Mouse (Mus musculus) embryonic facial prominence, embryonic 11.5 days (tissue): Measurements from ENCODE around the gene Retreg3. TPM values are rescaled to one million over a fixed set of nuclear protein-coding genes. Genes with fewer than 3 reads are reported as not detected.

Experiments
- ATAC-seq: fragments of 200-750 bp; cut with Nextera tagmentation; replicated peaks from 2 replicates; pipeline ENCODE4 v1.8.0; 2017; ENCODE audit warnings: low read depth; ENCODE audit not compliant: insufficient number of reproducible peaks, low FRiP score, low TSS enrichment
- DNase-seq: peaks from one replicate; pipeline ENCODE4 v3.0.0-alpha.2; 2015; ENCODE audit warnings: low spot score
- H3K27ac ChIP-seq: fragments of 300-500 bp; sonication (generic); replicated peaks from 2 replicates; pipeline ENCODE4 v1.5.1; 2014; ENCODE audit warnings: mild to moderate bottlenecking, low read depth, low read length, control low read depth
- H3K27me3 ChIP-seq: fragments of 300-500 bp; sonication (generic); 2 replicates; pipeline ENCODE4 v1.6.1; 2014; ENCODE audit warnings: mild to moderate bottlenecking, low read length, moderate library complexity, mixed read lengths; ENCODE audit not compliant: control insufficient read depth, insufficient read depth
- H3K36me3 ChIP-seq: fragments of 300-500 bp; sonication (generic); replicated peaks from 2 replicates; pipeline ENCODE4 v1.6.1; 2014; ENCODE audit warnings: low read depth, mild to moderate bottlenecking, low read length, moderate library complexity, mixed read lengths; ENCODE audit not compliant: control insufficient read depth, insufficient read depth
- H3K4me1 ChIP-seq: fragments of 300-500 bp; sonication (generic); 2 replicates; pipeline ENCODE4 v1.6.1; 2014; ENCODE audit warnings: low read length, mixed read lengths; ENCODE audit not compliant: control insufficient read depth, insufficient read depth
- H3K4me2 ChIP-seq: fragments of 300-500 bp; sonication (generic); 2 replicates; pipeline ENCODE4 v1.6.1; 2014; ENCODE audit warnings: low read depth, mild to moderate bottlenecking, control low read depth, low read length, moderate library complexity
- H3K4me3 ChIP-seq: fragments of 300-500 bp; sonication (generic); 2 replicates; pipeline ENCODE4 v1.5.1; 2014; ENCODE audit warnings: low read depth, low read length, control low read depth
- H3K9ac ChIP-seq: fragments of 300-500 bp; sonication (generic); replicated peaks from 2 replicates; pipeline ENCODE4 v1.6.1; 2014; ENCODE audit warnings: mild to moderate bottlenecking, control low read depth, low read length
- H3K9me3 ChIP-seq: fragments of 300-500 bp; sonication (generic); replicated peaks from 2 replicates; pipeline ENCODE4 v1.6.1; 2016; ENCODE audit warnings: mild to moderate bottlenecking, low read length, inconsistent platforms, mixed read lengths; ENCODE audit not compliant: control insufficient read depth
- WGBS: fragments of 180-500 bp; shearing (Covaris S2); extraction: QIAGEN DNeasy Blood & Tissue Kit; methylation state at CpG from one replicate; pipeline ENCODE4 v1.1.7; 2014; 5-methylcytosine and 5-hydroxymethylcytosine counted together
- polyA plus RNA-seq: library from polyadenylated mRNA; unstranded; fragments of >200 nt; fragmentation: Nextera tagmentation; extraction: Ambion mirVana; gene quantifications from 2 replicates; pipeline ENCODE4 v1.2.1, GENCODE M21; 2014

Retreg3 gene
- polyA plus RNA-seq, 1 experiment from 2014 or later: 10.7 TPM

- H3K27ac ChIP-seq: no peak overlapping the region
- no peak overlapping the region for H3K4me3 ChIP-seq
- DNase-seq (no peak), ATAC-seq (no peak)
- H3K9ac ChIP-seq: no peak overlapping the region
- no peaks in the 10 kb centered on the region for H3K36me3 ChIP-seq
- peaks cover 3% of the 10 kb centered on the region for H3K4me1 ChIP-seq
- 63% methylated on average over 5 of the region's 5 CpGs for WGBS
- H3K9me3 ChIP-seq: no peaks in the 10 kb centered on the region
- H3K4me2 ChIP-seq: no peak overlapping the region
- H3K27me3 ChIP-seq: peaks cover 39% of the 10 kb centered on the region
These were observed 39.3 kb downstream of the Retreg3 start for GRCm38 (mm10) chr11:101080421-101080820.

GRCm38 (mm10) chr11:101079746-101080145, 39.9 kb downstream of the Retreg3 start:
- Histone ChIP-seq H3K9me3 (no peaks in the 10 kb centered on the region), H3K27me3 (peaks cover 39% of the 10 kb centered on the region), H3K27ac (no peak overlapping the region), H3K9ac (no peak overlapping the region), H3K36me3 (no peaks in the 10 kb centered on the region), H3K4me1 (peaks cover 3% of the 10 kb centered on the region), H3K4me2 (peak overlapping the region; percentile 10; the same call in 1 of the 2 replicates), H3K4me3 (no peak overlapping the region; the same call in 1 of the 2 replicates)
- ATAC-seq: no peak
- no peak for DNase-seq
- 2% methylated on average over 27 of the region's 27 CpGs for WGBS

- 70% methylated on average over 9 of the region's 9 CpGs for whole genome bisulfite sequencing
- no peak within 1 kb of the TSS for H3K9ac ChIP-seq
- ATAC-seq: no peak
These were observed 41.6 kb downstream of the Retreg3 start, which contains the start of gene Hsd17b1 for GRCm38 (mm10) chr11:101078121-101078520. TSS of gene Hsd17b1 (plus strand) at chr11:101078411.

DNA sequence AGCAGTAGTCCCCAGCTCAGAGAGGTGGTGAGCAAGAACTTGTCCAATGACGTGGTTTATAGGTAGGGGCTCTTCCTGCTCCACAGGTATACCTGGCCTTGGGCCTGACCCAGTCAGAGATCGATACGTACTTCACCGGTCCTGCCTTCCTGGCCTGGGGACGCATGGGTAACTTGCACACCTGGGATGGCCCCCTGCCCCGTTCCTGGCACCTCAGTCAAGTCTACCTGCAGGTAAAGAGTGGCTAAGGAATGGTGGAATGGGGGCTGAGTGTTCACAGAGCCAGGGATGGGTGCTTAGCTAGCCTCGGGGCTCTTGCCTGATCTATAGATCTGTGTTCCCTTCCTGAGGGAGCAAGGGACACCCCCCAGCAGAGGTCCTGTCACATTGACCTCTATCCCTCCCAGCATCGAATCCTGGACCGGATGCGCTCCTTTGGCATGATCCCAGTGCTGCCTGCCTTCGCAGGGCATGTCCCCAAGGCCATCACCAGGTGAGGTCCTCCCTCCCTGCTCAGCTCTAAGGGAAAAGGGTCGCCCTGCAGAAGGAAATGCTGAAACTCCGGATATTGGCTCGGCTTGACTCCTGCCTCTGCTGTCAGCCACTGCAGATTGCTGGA, 47.8 kb downstream of the Retreg3 start:
- no peak overlapping the region for H3K27ac ChIP-seq
- H3K27me3 ChIP-seq: 0 out of 2 replicates have a peak, but pooled peaks cover 4% of the 10 kb centered on the region
- H3K4me2 ChIP-seq: no peak overlapping the region
- DNase-seq: no peak
- H3K36me3 ChIP-seq: no peaks in the 10 kb centered on the region
- no peak overlapping the region for H3K9ac ChIP-seq
- 67% methylated on average over 14 of the region's 14 CpGs for WGBS
- no peaks in the 10 kb centered on the region for H3K9me3 ChIP-seq
- no peak for ATAC-seq
- H3K4me1 ChIP-seq: no peaks in the 10 kb centered on the region
- no peak overlapping the region for H3K4me3 ChIP-seq

More at GRCm38 (mm10) chr11:101078121-101078520, 41.6 kb downstream of the Retreg3 start, which contains the start of gene Hsd17b1:
- Histone ChIP-seq H3K9me3 (no peaks in the 10 kb centered on the region), H3K4me2 (no peak within 1 kb of the TSS), H3K4me3 (no peak within 1 kb of the TSS), H3K4me1 (peaks cover under 1% of the 10 kb centered on the region; the same call in 1 of the 2 replicates), H3K27ac (no peak within 1 kb of the TSS), H3K36me3 (no peaks in the 10 kb centered on the region), H3K27me3 (peaks cover 39% of the 10 kb centered on the region)
- DNase-seq: no peak

- H3K4me1 ChIP-seq: no peaks in the 10 kb centered on the region
- ATAC-seq (no peak), DNase-seq (no peak)
- H3K36me3 ChIP-seq: no peaks in the 10 kb centered on the region
- H3K4me2 ChIP-seq: no peak overlapping the region
- H3K27ac ChIP-seq: no peak overlapping the region
- no peaks in the 10 kb centered on the region for H3K9me3 ChIP-seq
- H3K27me3 ChIP-seq: 0 out of 2 replicates have a peak, but pooled peaks cover 2% of the 10 kb centered on the region
- 69% methylated on average over 6 of the region's 6 CpGs for WGBS
- H3K9ac ChIP-seq: no peak overlapping the region
- peak overlapping the region; percentile 81; the same call in 1 of the 2 replicates for H3K4me3 ChIP-seq
These were observed 48.7 kb downstream of the Retreg3 start for GRCm38 (mm10) chr11:101070987-101071386.

DNA sequence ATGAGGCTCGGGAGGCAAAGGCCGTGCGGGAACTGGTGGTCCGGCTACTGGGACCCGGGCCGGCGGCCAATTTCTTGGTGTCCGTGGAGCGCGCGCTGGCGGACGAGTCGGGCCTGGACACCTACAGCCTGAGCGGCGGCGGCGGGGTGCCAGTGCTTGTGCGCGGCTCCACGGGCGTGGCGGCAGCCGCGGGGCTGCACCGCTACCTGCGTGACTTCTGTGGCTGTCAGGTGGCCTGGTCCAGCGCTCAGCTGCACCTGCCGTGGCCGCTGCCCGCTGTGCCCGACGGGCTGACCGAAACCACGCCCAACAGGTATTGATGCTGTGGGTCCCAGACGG, 49.5 kb downstream of the Retreg3 start:
- WGBS: 1% methylated on average over 31 of the region's 36 CpGs
- 0 out of 2 replicates have a peak, but pooled peaks cover 2% of the 10 kb centered on the region for H3K27me3 ChIP-seq
- peak overlapping the region; percentile 98 for H3K4me2 ChIP-seq
- H3K4me1 ChIP-seq: no peaks in the 10 kb centered on the region
- H3K9me3 ChIP-seq: no peaks in the 10 kb centered on the region
- H3K9ac ChIP-seq: peak overlapping the region; percentile 81
- H3K36me3 ChIP-seq: no peaks in the 10 kb centered on the region
- ATAC-seq: peak; percentile 31; the same call in 1 of the 2 replicates
- no peak for DNase-seq
- H3K27ac ChIP-seq: no peak overlapping the region
- H3K4me3 ChIP-seq: peak overlapping the region; percentile 81

GRCm38 (mm10) chr11:101069391-101070188, 50.1 kb downstream of the Retreg3 start, which contains the start of gene Naglu:
TSS of gene Naglu (plus strand) at chr11:101070012.
- no peaks in the 10 kb centered on the region for H3K36me3 ChIP-seq
- 5% methylated on average over 35 of the region's 35 CpGs for WGBS
- no peaks in the 10 kb centered on the region for H3K4me1 ChIP-seq
- H3K4me2 ChIP-seq: peak within 1 kb of the TSS; percentile 98
- DNase-seq (peak; percentile 93), ATAC-seq (peak; percentile 62; the same call in 1 of the 2 replicates)
- no peak within 1 kb of the TSS for H3K27ac ChIP-seq
- H3K27me3 ChIP-seq: 0 out of 2 replicates have a peak, but pooled peaks cover 2% of the 10 kb centered on the region
- H3K4me3 ChIP-seq: peak within 1 kb of the TSS; percentile 81
- H3K9ac ChIP-seq: peak within 1 kb of the TSS; percentile 81
- no peaks in the 10 kb centered on the region for H3K9me3 ChIP-seq
